Mouse (Mus musculus) heart, embryonic 15.5 days (tissue): ENCODE measurements at regions not wholly inside any gene's neighbourhood (a gene's known extent, or its start where the extent isn't known, plus 50 kb on each side); places are given as distances from the start of the nearest gene placed in this dataset.

ENCODE experiments used
- ATAC-seq: fragments of 200-750 bp; cut with Nextera tagmentation; replicated peaks from 2 replicates; pipeline ENCODE4 v1.8.0; 2017; ENCODE audit warnings: low read depth, moderate TSS enrichment; ENCODE audit not compliant: insufficient number of reproducible peaks, insufficient read depth, low FRiP score
- H3K27ac ChIP-seq: fragments of 300-500 bp; sonication (generic); 2 replicates; pipeline ENCODE4 v1.5.1; 2015; ENCODE audit warnings: mild to moderate bottlenecking, inconsistent platforms
- H3K27me3 ChIP-seq: fragments of 300-500 bp; sonication (generic); 2 replicates; pipeline ENCODE4 v1.6.1; 2015; ENCODE audit warnings: inconsistent platforms
- H3K36me3 ChIP-seq: fragments of 300-500 bp; sonication (generic); 2 replicates; pipeline ENCODE4 v1.6.1; 2015; ENCODE audit warnings: mild to moderate bottlenecking, inconsistent platforms
- H3K4me1 ChIP-seq: fragments of 300-500 bp; sonication (generic); replicated peaks from 2 replicates; pipeline ENCODE4 v1.6.1; 2015; ENCODE audit warnings: inconsistent platforms
- H3K4me2 ChIP-seq: fragments of 300-500 bp; sonication (generic); 2 replicates; pipeline ENCODE4 v1.6.1; 2015; ENCODE audit warnings: inconsistent platforms, mild to moderate bottlenecking, moderate library complexity
- H3K4me3 ChIP-seq: fragments of 300-500 bp; sonication (generic); 2 replicates; pipeline ENCODE4 v1.5.1; 2015; ENCODE audit warnings: mild to moderate bottlenecking, inconsistent platforms
- H3K9ac ChIP-seq: fragments of 300-500 bp; sonication (generic); 2 replicates; pipeline ENCODE4 v1.6.1; 2015; ENCODE audit warnings: mild to moderate bottlenecking, inconsistent platforms
- H3K9me3 ChIP-seq: fragments of 300-500 bp; sonication (generic); replicated peaks from 2 replicates; pipeline ENCODE4 v1.6.1; 2016; ENCODE audit warnings: inconsistent platforms
- WGBS: fragments of 180-500 bp; shearing (Covaris S2); methylation state at CpG from one replicate; pipeline ENCODE4 v1.1.7; 2015; ENCODE audit warnings: mixed read lengths; 5-methylcytosine and 5-hydroxymethylcytosine counted together

DNA sequence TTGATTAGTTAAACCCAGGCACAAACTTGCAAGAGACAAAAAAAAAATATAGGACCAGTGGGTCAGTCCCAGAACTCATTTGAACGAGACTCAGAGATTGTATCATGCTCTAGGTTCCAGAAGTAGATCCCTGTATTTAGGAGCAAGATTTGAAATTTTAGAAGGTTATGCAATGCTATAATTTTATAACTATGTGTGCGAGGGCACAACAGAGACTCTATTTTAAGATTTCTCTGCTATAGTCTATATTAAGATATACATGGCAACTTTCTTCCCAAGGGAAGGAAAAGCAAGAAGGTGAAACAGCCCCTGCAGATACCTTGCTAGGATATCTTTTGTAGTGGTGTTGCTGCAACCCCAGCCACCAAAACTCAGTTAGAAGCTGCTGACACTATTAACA is 55.7 kb downstream of the Otor start:
- no peak overlapping the region for H3K4me2 ChIP-seq
- ATAC-seq = no peak
- H3K4me1 ChIP-seq = no peaks in the 10 kb centered on the region
- no peaks in the 10 kb centered on the region for H3K36me3 ChIP-seq
- H3K9me3 ChIP-seq = no peaks in the 10 kb centered on the region
- H3K27ac ChIP-seq = no peak overlapping the region
- no peak overlapping the region for H3K4me3 ChIP-seq
- WGBS = 70% methylated on average over 2 of the region's 2 CpGs
- no peak overlapping the region for H3K9ac ChIP-seq
- no peaks in the 10 kb centered on the region for H3K27me3 ChIP-seq

DNA sequence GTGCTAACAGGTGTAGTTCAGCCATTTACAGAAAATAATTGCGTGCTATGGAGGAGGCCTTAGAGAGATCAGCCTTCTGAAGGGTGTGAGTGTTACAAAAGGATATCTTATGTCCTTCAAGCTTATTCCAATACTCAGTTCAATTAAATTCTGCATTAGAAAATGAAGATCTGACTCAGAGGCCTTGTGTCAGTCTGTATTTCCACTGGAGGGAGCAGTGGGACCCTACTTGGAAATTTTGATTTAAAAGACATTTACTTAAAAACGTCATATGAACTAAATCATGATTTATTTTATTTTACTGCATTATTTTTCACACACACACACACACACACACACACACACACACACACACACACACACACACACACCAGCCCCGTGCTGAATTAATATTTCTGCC is 70.9 kb downstream of the Otor start:
- no peak for ATAC-seq
- Histone ChIP-seq H3K4me3 (no peak overlapping the region), H3K27me3 (no peaks in the 10 kb centered on the region), H3K4me2 (no peak overlapping the region), H3K36me3 (no peaks in the 10 kb centered on the region), H3K4me1 (no peaks in the 10 kb centered on the region), H3K9me3 (no peaks in the 10 kb centered on the region), H3K27ac (no peak overlapping the region), H3K9ac (no peak overlapping the region)
- 38% methylated on average over 3 of the region's 3 CpGs for WGBS

DNA sequence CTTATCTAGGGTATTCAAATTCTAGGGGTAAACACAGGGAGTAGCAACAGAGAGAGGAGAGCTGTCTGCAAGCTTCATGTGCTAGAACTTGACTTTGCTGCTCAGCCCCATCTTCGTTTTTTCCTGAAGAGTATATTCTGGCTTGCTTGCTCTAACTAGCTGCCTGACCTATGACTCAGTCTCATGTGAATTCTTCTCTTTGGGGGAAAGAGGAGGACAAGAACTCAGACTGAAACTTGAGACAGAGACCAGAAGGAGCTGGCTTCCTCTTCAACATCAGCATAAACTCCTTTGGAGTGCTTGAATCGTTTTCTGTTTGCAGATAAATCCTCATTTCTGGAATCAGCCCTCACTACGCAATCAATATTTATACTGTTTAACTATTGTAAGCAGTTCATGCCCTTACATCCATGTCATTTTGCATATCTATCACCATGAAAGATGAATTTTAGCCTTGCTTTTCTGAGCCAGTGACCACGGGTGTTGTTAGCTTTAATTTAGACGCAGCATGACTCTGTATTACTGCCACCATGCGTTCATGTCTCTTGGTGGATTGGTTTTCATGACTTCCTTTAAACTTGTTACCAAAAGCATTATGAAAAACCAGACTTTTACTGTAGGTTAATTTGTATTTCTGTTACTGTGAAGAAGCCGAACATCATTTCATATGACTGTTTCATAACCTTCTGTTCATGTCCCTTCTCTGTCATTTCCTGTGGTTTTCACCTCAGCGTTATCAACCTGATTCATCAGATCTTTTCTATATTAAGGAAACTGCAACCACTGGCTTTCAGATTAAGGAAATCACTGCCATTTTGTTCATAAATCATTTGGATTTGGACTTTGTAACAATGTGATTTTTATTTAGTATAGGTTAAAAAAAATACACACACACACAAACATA is 86.1 kb downstream of the Otor start:
- Histone ChIP-seq H3K9ac (no peak overlapping the region), H3K9me3 (no peaks in the 10 kb centered on the region), H3K4me3 (no peak overlapping the region), H3K36me3 (no peaks in the 10 kb centered on the region), H3K4me2 (no peak overlapping the region), H3K27me3 (no peaks in the 10 kb centered on the region), H3K27ac (no peak overlapping the region), H3K4me1 (no peaks in the 10 kb centered on the region)
- 80% methylated on average over 8 of the region's 8 CpGs for WGBS
- no peak for ATAC-seq

DNA sequence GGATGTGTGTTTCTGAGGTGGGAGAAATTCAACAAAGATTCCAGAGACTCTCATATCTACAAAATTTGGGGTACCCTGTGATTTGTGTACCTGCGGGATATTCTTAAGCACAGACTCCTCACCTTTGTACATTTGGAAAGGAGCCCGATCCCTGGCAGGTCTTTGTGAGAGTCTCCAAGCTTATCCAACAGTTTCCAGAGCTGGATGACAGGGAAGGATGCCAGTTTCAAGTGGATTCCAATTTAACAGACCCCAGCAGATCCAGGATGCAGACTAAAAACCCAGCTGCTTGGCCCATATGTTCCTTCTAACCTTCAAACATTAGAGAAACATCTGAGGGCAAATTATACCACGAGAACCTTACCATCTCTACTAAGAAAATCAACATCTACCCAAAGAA is 88.5 kb downstream of the Otor start:
- Histone ChIP-seq H3K27ac (no peak overlapping the region), H3K9me3 (no peaks in the 10 kb centered on the region), H3K4me2 (no peak overlapping the region), H3K4me3 (no peak overlapping the region), H3K27me3 (no peaks in the 10 kb centered on the region), H3K36me3 (no peaks in the 10 kb centered on the region), H3K9ac (no peak overlapping the region), H3K4me1 (no peaks in the 10 kb centered on the region)
- WGBS = 67% methylated on average over 3 of the region's 3 CpGs
- no peak for ATAC-seq

DNA sequence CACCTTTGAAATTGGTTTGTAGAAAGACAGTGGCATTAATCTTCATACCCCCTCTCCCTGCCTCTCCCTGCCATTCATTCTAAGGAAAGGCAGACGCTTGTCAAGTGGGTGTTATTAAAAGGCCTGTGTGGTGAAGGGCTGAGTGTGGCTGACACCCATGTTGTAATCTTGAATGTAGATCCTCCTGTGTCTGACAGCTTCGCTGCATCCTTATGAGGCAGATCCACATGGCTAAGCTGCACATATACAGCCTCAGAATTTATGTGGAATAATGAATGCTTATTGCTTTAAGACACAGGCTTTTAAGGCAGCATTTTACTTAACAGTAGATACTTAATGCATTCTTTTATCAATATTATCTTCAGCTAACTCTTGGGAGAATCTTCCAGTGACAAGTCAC is 92.4 kb downstream of the Otor start:
- Histone ChIP-seq H3K4me3 (no peak overlapping the region), H3K36me3 (no peaks in the 10 kb centered on the region), H3K27ac (no peak overlapping the region), H3K9ac (no peak overlapping the region), H3K4me2 (no peak overlapping the region), H3K4me1 (no peaks in the 10 kb centered on the region), H3K27me3 (no peaks in the 10 kb centered on the region), H3K9me3 (no peaks in the 10 kb centered on the region)
- 51% methylated on average over 2 of the region's 2 CpGs for WGBS
- ATAC-seq = no peak

DNA sequence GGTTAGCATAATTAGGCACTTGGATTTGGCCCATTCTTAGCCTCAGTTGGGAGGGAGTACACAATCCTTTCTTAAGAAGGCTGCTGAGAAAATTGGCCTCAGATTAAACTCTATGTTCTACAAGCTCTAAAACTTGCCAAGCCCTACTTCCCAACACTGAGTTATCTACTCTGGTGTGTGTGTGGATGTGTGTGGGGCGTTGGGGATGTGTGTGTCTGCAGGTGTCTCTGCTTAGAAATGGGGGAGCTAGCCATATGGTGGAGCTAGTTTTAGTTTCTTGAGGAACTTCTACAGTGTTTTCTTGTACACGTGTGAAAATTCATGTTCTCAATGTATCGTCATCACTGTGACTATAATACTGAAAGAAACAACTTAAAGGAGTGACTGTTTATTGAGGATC is 106.3 kb downstream of the Otor start:
- no peak for ATAC-seq
- H3K9me3 ChIP-seq = no peaks in the 10 kb centered on the region
- no peak overlapping the region for H3K9ac ChIP-seq
- no peak overlapping the region for H3K27ac ChIP-seq
- H3K36me3 ChIP-seq = no peaks in the 10 kb centered on the region
- no peak overlapping the region for H3K4me2 ChIP-seq
- no peak overlapping the region for H3K4me3 ChIP-seq
- H3K4me1 ChIP-seq = no peaks in the 10 kb centered on the region
- no peaks in the 10 kb centered on the region for H3K27me3 ChIP-seq
- WGBS = 73% methylated on average over 3 of the region's 3 CpGs

DNA sequence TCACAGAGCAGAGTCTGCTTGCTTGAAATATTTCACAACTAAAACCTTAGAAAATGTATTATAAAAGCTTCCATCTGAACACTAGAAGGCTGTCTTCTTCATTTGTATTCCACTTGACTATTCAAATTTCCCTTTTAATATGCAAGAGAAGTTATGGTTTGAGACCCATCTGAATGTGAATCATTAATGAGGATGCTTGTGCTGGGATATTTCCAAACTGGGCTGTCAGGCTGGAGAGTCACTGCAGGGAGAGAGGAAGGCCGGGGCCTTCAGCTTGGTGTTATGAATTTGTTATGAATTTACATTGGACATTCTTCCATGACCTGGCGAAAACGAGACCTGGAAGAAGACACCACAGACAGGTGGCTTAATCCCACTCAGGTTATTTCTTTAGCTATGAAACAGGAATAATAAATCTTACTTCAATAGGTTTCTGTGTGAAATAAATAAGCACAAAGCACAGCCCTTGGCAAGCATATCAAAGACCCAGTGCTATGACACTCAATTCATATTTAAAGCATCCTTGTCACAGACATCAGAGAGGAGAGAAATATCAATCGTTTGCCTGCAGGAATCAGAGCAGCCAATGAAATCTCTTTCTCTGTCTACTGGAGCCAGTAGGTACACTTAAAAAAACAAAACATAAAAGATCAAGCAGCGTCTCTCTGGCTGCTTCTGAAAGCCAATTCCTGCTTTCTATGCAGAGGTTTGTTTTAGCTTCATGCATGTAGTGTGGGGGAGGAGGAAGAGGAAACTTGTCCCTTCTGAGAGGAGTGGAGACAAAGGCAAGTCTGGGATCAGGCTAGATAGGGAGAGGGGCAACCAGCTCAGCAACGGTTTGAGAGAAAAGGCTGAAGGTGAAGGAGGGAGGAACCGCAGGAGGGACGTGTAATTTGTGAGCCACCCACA is 114.2 kb downstream of the Otor start:
- H3K4me1 ChIP-seq = no peaks in the 10 kb centered on the region
- 53% methylated on average over 8 of the region's 8 CpGs for WGBS
- H3K27ac ChIP-seq = no peak overlapping the region
- no peak overlapping the region for H3K9ac ChIP-seq
- no peak overlapping the region for H3K4me2 ChIP-seq
- H3K27me3 ChIP-seq = no peaks in the 10 kb centered on the region
- no peak for ATAC-seq
- H3K4me3 ChIP-seq = no peak overlapping the region
- no peaks in the 10 kb centered on the region for H3K36me3 ChIP-seq
- no peaks in the 10 kb centered on the region for H3K9me3 ChIP-seq

DNA sequence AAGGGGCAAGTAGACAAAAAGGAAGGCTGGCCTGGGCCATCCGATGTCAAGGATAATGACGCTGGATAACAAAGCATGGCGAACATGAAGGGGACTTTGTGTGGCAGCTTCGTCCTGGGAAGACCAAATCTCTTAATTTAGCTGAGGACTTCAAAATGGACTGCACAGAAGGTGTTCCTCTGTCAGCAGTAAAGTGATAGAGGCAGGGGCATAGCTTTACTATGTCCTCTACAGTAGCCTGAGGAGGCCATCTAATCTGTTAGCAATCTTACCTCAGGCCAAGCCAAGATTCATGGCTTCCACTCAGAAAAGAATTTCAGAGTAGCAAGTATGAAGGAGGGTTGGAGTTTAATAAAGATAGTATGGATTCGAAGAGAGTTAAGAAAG is 114.9 kb downstream of the Otor start:
- no peak overlapping the region for H3K4me3 ChIP-seq
- no peaks in the 10 kb centered on the region for H3K4me1 ChIP-seq
- H3K36me3 ChIP-seq = no peaks in the 10 kb centered on the region
- ATAC-seq = no peak
- no peak overlapping the region for H3K9ac ChIP-seq
- no peaks in the 10 kb centered on the region for H3K9me3 ChIP-seq
- H3K27me3 ChIP-seq = no peaks in the 10 kb centered on the region
- H3K4me2 ChIP-seq = no peak overlapping the region
- no peak overlapping the region for H3K27ac ChIP-seq
- WGBS = 67% methylated on average over 5 of the region's 5 CpGs

DNA sequence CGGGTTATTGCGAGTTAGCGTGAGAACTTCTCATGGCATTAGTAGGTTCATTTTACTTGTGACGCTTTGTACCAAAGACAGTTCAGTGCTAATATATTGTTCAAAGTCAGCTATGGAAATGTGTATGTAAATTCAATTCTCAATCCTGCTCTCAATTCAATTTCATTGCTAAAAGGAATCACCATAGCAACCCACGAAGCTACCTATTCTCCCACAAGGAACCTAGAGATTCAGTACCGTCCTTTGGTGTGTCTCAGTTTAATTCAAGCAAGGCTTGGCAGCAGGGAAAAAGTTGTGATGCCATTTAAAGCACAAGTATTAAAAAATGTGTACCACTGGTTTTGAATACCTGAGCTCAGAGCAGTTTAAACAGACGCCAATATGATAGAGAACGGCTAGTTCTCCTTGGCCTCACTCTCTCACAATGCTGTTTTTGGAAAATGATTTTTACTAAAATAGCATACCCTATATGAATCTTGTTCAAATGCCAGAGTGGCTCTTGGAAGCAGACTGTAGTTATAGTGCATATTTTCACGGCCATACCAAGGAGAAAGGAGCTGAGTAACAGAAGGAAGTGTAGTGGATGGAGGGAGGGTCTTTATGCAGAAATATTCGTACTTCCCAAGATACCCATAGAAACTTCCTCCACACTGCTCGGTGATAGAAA is 121.4 kb downstream of the Otor start:
- Histone ChIP-seq H3K27ac (no peak overlapping the region), H3K9ac (no peak overlapping the region), H3K27me3 (no peaks in the 10 kb centered on the region), H3K4me1 (no peaks in the 10 kb centered on the region), H3K4me2 (no peak overlapping the region), H3K36me3 (no peaks in the 10 kb centered on the region), H3K9me3 (no peaks in the 10 kb centered on the region), H3K4me3 (no peak overlapping the region)
- no peak for ATAC-seq
- WGBS = 85% methylated on average over 11 of the region's 11 CpGs

DNA sequence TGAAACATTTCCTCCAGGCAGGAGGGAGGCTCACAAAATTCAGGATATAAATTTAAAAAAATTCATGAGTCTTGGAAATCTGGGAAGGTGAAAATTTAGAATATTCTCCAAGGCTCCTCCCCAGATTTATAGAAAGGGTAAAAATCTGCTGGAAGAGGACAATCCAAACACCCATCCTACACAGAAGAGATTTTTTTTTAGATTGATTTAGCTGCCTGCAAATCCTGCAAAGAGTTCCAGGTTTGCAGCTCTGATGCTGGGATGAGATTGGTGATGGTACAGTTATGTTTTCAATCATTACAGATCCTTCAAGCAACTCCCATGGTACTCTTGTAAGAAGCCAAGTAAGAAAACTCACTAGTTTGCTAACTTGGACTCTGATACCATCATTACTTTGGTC is 127.8 kb downstream of the Otor start:
- Histone ChIP-seq H3K9me3 (no peaks in the 10 kb centered on the region), H3K9ac (no peak overlapping the region), H3K27ac (no peak overlapping the region), H3K4me2 (no peak overlapping the region), H3K36me3 (no peaks in the 10 kb centered on the region), H3K4me3 (no peak overlapping the region), H3K4me1 (no peaks in the 10 kb centered on the region), H3K27me3 (no peaks in the 10 kb centered on the region)
- no peak for ATAC-seq

DNA sequence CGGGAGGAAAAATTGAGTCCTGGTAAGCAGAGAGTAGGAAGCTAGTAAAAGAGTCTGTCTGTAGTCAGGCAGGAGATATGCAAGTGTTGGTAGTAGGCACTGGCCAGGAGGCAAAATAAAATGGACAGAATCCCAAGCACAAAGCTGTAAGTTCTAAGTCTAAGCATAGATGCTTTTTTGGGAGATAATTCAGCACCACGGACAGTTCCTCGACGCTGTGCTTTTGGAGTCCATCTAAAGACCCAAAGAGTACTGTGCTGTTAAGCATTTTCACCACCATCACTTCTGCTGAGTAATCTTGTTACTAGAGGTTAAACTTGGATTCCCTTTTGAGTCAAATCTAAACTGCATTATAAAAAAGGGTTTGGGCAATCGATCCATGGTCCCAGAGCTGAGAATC is 128.9 kb downstream of the Otor start:
- H3K9ac ChIP-seq = no peak overlapping the region
- ATAC-seq = no peak
- H3K4me2 ChIP-seq = no peak overlapping the region
- H3K9me3 ChIP-seq = no peaks in the 10 kb centered on the region
- H3K27me3 ChIP-seq = no peaks in the 10 kb centered on the region
- WGBS = 34% methylated on average over 5 of the region's 5 CpGs
- H3K4me3 ChIP-seq = no peak overlapping the region
- H3K27ac ChIP-seq = no peak overlapping the region
- H3K4me1 ChIP-seq = no peaks in the 10 kb centered on the region
- no peaks in the 10 kb centered on the region for H3K36me3 ChIP-seq
